ENCODE assay signal across 27 mouse cellular contexts in the genomic region with DNA sequence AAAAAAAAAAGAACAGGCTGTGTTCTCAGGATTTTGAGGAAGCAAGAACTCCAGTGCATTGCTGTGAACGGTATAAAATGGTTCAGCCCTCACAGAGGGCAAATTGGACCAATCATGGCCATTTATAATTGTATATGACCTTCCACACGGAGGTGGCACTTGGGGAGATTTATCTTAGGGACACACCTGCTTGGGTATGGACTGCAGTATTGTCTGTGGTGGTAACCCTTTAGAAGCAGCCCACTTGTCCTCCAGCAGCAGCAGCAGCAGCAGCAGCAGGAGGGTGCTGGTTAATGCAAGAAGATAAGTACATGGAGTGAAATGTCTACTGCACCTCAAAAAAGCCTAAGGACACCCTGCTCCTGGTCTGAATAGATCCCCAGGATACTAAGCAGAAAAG.
A peak's percentile ranks its signal among the peaks of the same experiment; 100 is the strongest.
DNase-seq lines count a peak whose midpoint lies in the region; ATAC-seq and TF ChIP-seq lines count a peak whose summit lies in the region.
"Had no signal": no experiment of that assay in that cellular context is flagged by ENCODE, and none has a peak within 500 bp of the region (broad histone marks: within the 10 kb centered on the region; RNA-seq: fewer than 3 reads in every experiment).

No protein-coding gene starts in this region.

- no peaks in the 10 kb centered on the region for H3K9me3 ChIP-seq in lung, postnatal 0 days (ENCODE audit: low read length)
- H3K9me3 ChIP-seq in liver, embryonic 14.5 days (ENCODE audit: control insufficient read depth, low read length) = no peaks in the 10 kb centered on the region
- H3K9me3 ChIP-seq: embryonic facial prominence, embryonic 12.5 days; embryonic facial prominence, embryonic 15.5 days; heart, embryonic 12.5 days; heart, embryonic 15.5 days; hindbrain, embryonic 10.5 days; hindbrain, embryonic 13.5 days had no signal

- H3K4me1 ChIP-seq in kidney, adult 2 months (ENCODE audit: control insufficient read depth, insufficient read depth, low read length) = peaks cover 33% of the 10 kb centered on the region
- H3K4me1 ChIP-seq in lung, postnatal 0 days (ENCODE audit: insufficient read depth, low read depth, low read length) = 0 out of 2 replicates have a peak, but pooled peaks cover 2% of the 10 kb centered on the region
- H3K4me1 ChIP-seq in lung, adult 2 months (ENCODE audit: control insufficient read depth, insufficient read depth, low read length) = no peaks in the 10 kb centered on the region; the same call in 1 of the 2 replicates
- peaks cover 0 to 17% of the 10 kb centered on the region in 2 experiments; a peak in 2 of 4 replicates for H3K4me1 ChIP-seq in liver, embryonic 14.5 days (replicated peaks; ENCODE audit: control insufficient read depth in 2 of 2, insufficient read depth in 2 of 2, low read length in 1 of 2)
- H3K4me1 ChIP-seq: embryonic facial prominence, embryonic 12.5 days had no signal

- H3K27ac ChIP-seq in kidney, adult 2 months (ENCODE audit: insufficient read depth, low read depth, low read length) = peak overlapping the region; percentile 80
- 0 out of 2 replicates have a peak overlapping the region, but pooled peaks have one; percentile 8 for H3K27ac ChIP-seq in lung, postnatal 0 days (ENCODE audit: low read length)
- H3K27ac ChIP-seq in liver, embryonic 14.5 days = no peak overlapping the region
- H3K27ac ChIP-seq: embryonic facial prominence, embryonic 15.5 days; hindbrain, embryonic 10.5 days; hindbrain, embryonic 13.5 days had no signal

- no peak overlapping the region for H3K4me3 ChIP-seq in kidney, adult 2 months (ENCODE audit: insufficient read depth, low read depth, low read length)
- H3K4me3 ChIP-seq in lung, postnatal 0 days (ENCODE audit: low read depth, low read length) = no peak overlapping the region
- no peak overlapping the region for H3K4me3 ChIP-seq in lung, adult 2 months (replicated peaks; ENCODE audit: extremely low read depth, low read depth, low read length)
- no peak overlapping the region for H3K4me3 ChIP-seq in liver, embryonic 14.5 days (ENCODE audit: insufficient read depth in 1 of 2, low read depth in 2 of 2, low read length in 2 of 2)
- H3K4me3 ChIP-seq: embryonic facial prominence, embryonic 12.5 days; embryonic facial prominence, embryonic 15.5 days; heart, embryonic 12.5 days; heart, embryonic 15.5 days; hindbrain, embryonic 10.5 days; hindbrain, embryonic 13.5 days had no signal

- ATAC-seq in lung, postnatal 0 days = no peak
- ATAC-seq in liver, embryonic 14.5 days (ENCODE audit: insufficient read depth) = peak; percentile 68
- ATAC-seq: forebrain, embryonic 14.5 days; forebrain, postnatal 0 days; hindbrain, embryonic 16.5 days; Patski had no signal

- TF ChIP-seq CTCF in kidney, adult 2 months (conservative IDR thresholded peaks at IDR 0.05; ENCODE audit: insufficient read depth, insufficient read length, low read depth, low read length) = no peak
- no peak for TF ChIP-seq CTCF in lung, postnatal 0 days (IDR thresholded peaks at IDR 0.05)
- TF ChIP-seq CTCF in lung, adult 2 months (IDR thresholded peaks at IDR 0.05; ENCODE audit: insufficient read depth, low read length) = no peak
- TF ChIP-seq CTCF in liver, embryonic 14.5 days (IDR thresholded peaks at IDR 0.05; ENCODE audit: low read depth) = no peak

- 60% methylated on average over 2 of the region's 2 CpGs for WGBS in kidney, adult 2 months
- WGBS in lung, postnatal 0 days = 64% methylated on average over 2 of the region's 2 CpGs
- WGBS in lung, adult 2 months = 69% methylated on average over 2 of the region's 2 CpGs
- 29% methylated on average over 2 of the region's 2 CpGs for WGBS in liver, embryonic 14.5 days (ENCODE audit: insufficient replicate concordance)

- H3K27me3 ChIP-seq in kidney, adult 2 months (replicated peaks; ENCODE audit: control insufficient read depth, insufficient read depth, low read length) = no peaks in the 10 kb centered on the region
- H3K27me3 ChIP-seq in lung, postnatal 0 days (replicated peaks; ENCODE audit: insufficient read depth, low read length) = no peaks in the 10 kb centered on the region
- no peaks in the 10 kb centered on the region for H3K27me3 ChIP-seq in liver, embryonic 14.5 days (ENCODE audit: control insufficient read depth, insufficient read depth, low read length)
- H3K27me3 ChIP-seq: embryonic facial prominence, embryonic 12.5 days; embryonic facial prominence, embryonic 15.5 days; heart, embryonic 12.5 days; heart, embryonic 15.5 days; hindbrain, embryonic 13.5 days; Patski had no signal

- no peak for DNase-seq in kidney, adult 2 months
- DNase-seq in kidney, adult 9 months = no peak
- no peak for DNase-seq in lung, postnatal 0 days (ENCODE audit: low spot score)
- no peak for DNase-seq in lung, adult 2 months
- DNase-seq in liver, embryonic 14.5 days (ENCODE audit: low read depth in 3 of 3, low spot score in 3 of 3) = peak in 1 of 3 experiments; percentile 31
- no peak for DNase-seq in layer of hippocampus, adult 18-20 months (ENCODE audit: low spot score in 2 of 2)
- DNase-seq in gastrocnemius, postnatal 10 days = no peak
- DNase-seq: adrenal gland, postnatal 10 days; B cell, adult 2 months; cerebellum, adult 11-12 months; cerebellum, adult 8-10 months; cerebellum, postnatal 25 days; forebrain, postnatal 0 days; gastrocnemius, postnatal 25 days; heart, adult 18-20 months; heart, postnatal 10 days; heart, postnatal 36 days had no signal

- H3K9ac ChIP-seq in lung, postnatal 0 days (replicated peaks; ENCODE audit: low read depth) = no peak overlapping the region
- no peak overlapping the region for H3K9ac ChIP-seq in liver, embryonic 14.5 days (replicated peaks)
- H3K9ac ChIP-seq: embryonic facial prominence, embryonic 12.5 days; embryonic facial prominence, embryonic 15.5 days; forebrain, postnatal 0 days; heart, embryonic 12.5 days; heart, embryonic 15.5 days; hindbrain, embryonic 13.5 days had no signal

- no peak overlapping the region for H3K4me2 ChIP-seq in lung, postnatal 0 days (replicated peaks; ENCODE audit: low read depth, low read length)
- no peak overlapping the region for H3K4me2 ChIP-seq in liver, embryonic 14.5 days (ENCODE audit: low read depth)
- H3K4me2 ChIP-seq: embryonic facial prominence, embryonic 12.5 days; embryonic facial prominence, embryonic 15.5 days; heart, embryonic 12.5 days; heart, embryonic 15.5 days; hindbrain, embryonic 13.5 days had no signal

- TF ChIP-seq POLR2A in kidney, adult 2 months (IDR thresholded peaks at IDR 0.05; ENCODE audit: low read depth, low read length) = no peak
- TF ChIP-seq POLR2A in lung, adult 2 months (IDR thresholded peaks at IDR 0.05; ENCODE audit: borderline replicate concordance, extremely low read depth, low read depth, low read length) = no peak

- no peaks in the 10 kb centered on the region for H3K36me3 ChIP-seq in kidney, adult 2 months (ENCODE audit: control insufficient read depth, insufficient read depth, low read length)
- no peaks in the 10 kb centered on the region for H3K36me3 ChIP-seq in lung, postnatal 0 days (ENCODE audit: insufficient read depth, low read length)
- H3K36me3 ChIP-seq in liver, embryonic 14.5 days (replicated peaks; ENCODE audit: control insufficient read depth, insufficient read depth, low read depth) = no peaks in the 10 kb centered on the region
- H3K36me3 ChIP-seq: embryonic facial prominence, embryonic 15.5 days; G1E; heart, embryonic 12.5 days; heart, embryonic 15.5 days; hindbrain, embryonic 13.5 days had no signal

- no peak for TF ChIP-seq EP300 in lung, postnatal 0 days (IDR thresholded peaks at IDR 0.05)
- no peak for TF ChIP-seq EP300 in liver, embryonic 14.5 days (IDR thresholded peaks at IDR 0.05; ENCODE audit: low read depth)
